Mouse (Mus musculus): Measurements from ENCODE around the gene Cacna2d3. TPM values are rescaled to one million over a fixed set of nuclear protein-coding genes. Genes with fewer than 3 reads are reported as not detected.

Gene Cacna2d3
- total RNA-seq (2014; fragmentation: Nextera tagmentation), result not detected in 2 replicates
- total RNA-seq (2017), result 0.11 and 0.41 TPM in 2 replicates
- not detected in 2 replicates for polyA plus RNA-seq (2012)

DNA sequence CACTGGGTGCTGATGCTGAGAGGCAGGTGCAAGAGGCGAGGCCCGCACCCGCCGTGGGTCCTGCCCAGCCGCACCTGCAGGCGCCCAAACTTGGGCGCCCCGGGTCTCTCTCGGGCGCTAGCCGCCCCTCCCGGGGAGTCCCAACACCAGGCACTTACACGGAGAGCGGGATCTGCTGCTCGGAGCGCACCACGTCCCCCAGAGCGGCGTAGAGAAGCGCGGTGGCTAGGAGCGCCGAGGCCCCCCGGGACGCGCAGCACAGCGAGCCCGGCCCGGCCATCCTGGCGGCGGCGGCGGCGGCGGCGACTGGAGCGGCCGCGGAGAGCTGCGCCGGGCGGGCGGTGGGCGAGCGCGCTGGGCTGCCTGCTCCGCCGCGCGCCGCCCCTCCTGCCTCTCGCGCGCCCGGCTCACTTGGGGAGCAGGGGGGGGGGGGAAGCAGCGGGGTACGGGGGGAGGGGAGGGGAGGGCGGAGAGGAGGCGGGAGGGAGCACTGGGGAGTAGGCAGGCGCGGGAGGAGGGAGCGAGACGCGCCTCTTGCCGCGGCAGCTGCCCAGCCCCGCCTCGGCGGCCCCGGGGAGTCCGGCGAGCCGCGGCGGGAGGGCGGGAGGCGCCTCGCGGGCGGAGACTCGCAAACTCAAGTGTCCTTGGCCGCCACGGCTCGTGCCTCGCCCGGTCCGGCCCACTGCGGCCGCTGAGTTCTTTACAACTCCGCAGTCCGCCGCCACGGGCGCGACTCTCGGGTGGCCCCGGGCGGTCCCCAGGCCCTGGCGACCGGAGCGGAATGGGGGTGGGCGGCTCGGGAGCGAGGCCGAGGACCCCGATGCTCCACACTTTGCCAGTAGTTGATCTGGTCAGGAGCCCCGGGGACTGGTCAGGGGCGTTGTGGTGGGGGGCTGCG is at the start of gene Cacna2d3:
Cacna2d3 (minus strand) TSS at position 377 of the 898 bp plus-strand sequence.
- TF ChIP-seq POLR2AphosphoS5 (IDR thresholded peaks at IDR 0.05; ENCODE audit: insufficient replicate concordance, low read depth, low read length), result no peak
- TF ChIP-seq CTCF (IDR thresholded peaks at IDR 0.05; ENCODE audit: low read depth, low read length), result no peak
- no peak for TF ChIP-seq TAL1 (conservative IDR thresholded peaks at IDR 0.05; ENCODE audit: low read depth, low read length)
- no peak for TF ChIP-seq GATA1 (IDR thresholded peaks at IDR 0.05; ENCODE audit: borderline replicate concordance, low read length)
- TF ChIP-seq GATA2 (IDR thresholded peaks at IDR 0.05; ENCODE audit: borderline replicate concordance, low read depth, low read length), result no peak
- no peak for ATAC-seq (ENCODE audit: extremely low read depth, insufficient number of reproducible peaks, low FRiP score, poor library complexity, severe bottlenecking)
- no peak within 1 kb of the TSS; the same call in 1 of the 2 replicates for H3K4me3 ChIP-seq (ENCODE audit: low read depth, low read length)
- H3K27me3 ChIP-seq (ENCODE audit: insufficient read depth, low read length), result no peaks in the 10 kb centered on the region
- DNase-seq (ENCODE audit: low spot score), result no peak
- peaks cover 49% of the 10 kb centered on the region for H3K9me3 ChIP-seq (replicated peaks)
- H3K36me3 ChIP-seq (replicated peaks), result no peaks in the 10 kb centered on the region
- H3K4me1 ChIP-seq (ENCODE audit: insufficient read depth, low read depth, low read length), result no peaks in the 10 kb centered on the region

DNA sequence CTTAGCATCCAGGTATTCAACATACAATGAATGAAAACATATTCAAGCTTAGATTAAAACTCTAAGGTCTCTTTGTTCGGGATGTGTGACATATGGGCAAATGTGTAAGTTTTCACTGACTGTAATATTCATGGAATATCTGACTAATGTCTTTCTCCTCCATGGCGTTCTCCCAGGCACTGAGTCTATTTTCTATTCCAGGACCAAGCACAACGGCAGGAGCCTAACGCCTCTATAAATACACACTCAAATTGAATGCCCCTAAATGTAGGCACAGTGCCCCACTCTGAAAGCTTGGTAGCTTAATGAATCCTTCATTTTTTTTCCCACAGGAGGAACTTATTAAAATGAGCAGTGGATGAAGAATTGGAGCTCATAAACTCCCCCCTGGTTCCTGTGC is 47.8 kb upstream of the Cacna2d3 start:
- H3K36me3 ChIP-seq (replicated peaks), result no peaks in the 10 kb centered on the region
- H3K4me3 ChIP-seq (ENCODE audit: low read depth, low read length), result no peak overlapping the region
- TF ChIP-seq GATA1 (IDR thresholded peaks at IDR 0.05; ENCODE audit: borderline replicate concordance, low read length) (no peak), TAL1 (conservative IDR thresholded peaks at IDR 0.05; ENCODE audit: low read depth, low read length) (no peak)
- H3K27me3 ChIP-seq (ENCODE audit: insufficient read depth, low read length), result no peaks in the 10 kb centered on the region
- ATAC-seq (ENCODE audit: extremely low read depth, insufficient number of reproducible peaks, low FRiP score, poor library complexity, severe bottlenecking), result no peak
- no peak for DNase-seq (ENCODE audit: low spot score)
- H3K9me3 ChIP-seq (replicated peaks), result peaks cover 27% of the 10 kb centered on the region
- H3K4me1 ChIP-seq (ENCODE audit: insufficient read depth, low read depth, low read length), result no peaks in the 10 kb centered on the region

DNA sequence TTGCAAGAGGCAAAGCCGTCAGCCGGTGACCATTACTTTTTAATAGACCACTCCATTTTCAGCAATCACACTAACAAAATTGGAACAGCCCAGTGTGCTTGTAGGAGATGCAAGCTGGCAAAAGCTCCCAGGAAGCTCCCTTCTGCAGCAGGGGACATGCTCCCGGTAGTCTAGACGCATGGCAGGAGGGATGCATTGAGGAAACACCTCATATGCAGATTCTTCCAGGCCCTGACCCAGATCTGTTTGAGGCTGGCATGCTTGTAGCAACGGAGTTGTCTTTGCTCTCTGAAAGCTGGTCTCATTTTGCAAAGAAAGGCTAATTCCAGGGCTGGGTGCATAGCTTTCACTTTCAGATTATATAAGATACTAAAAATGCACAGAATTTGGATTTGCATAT is 31.2 kb upstream of the Cacna2d3 start:
- no peaks in the 10 kb centered on the region for H3K36me3 ChIP-seq (replicated peaks)
- H3K27me3 ChIP-seq (ENCODE audit: insufficient read depth, low read length), result no peaks in the 10 kb centered on the region
- no peak for DNase-seq (ENCODE audit: low spot score)
- no peak for TF ChIP-seq POLR2AphosphoS5 (IDR thresholded peaks at IDR 0.05; ENCODE audit: insufficient replicate concordance, low read depth, low read length)
- no peak for TF ChIP-seq GATA2 (IDR thresholded peaks at IDR 0.05; ENCODE audit: borderline replicate concordance, low read depth, low read length)
- TF ChIP-seq GATA1 (IDR thresholded peaks at IDR 0.05; ENCODE audit: borderline replicate concordance, low read length), result no peak
- no peak for TF ChIP-seq TAL1 (conservative IDR thresholded peaks at IDR 0.05; ENCODE audit: low read depth, low read length)
- TF ChIP-seq CTCF (IDR thresholded peaks at IDR 0.05; ENCODE audit: low read depth, low read length), result no peak
- ATAC-seq (ENCODE audit: extremely low read depth, insufficient number of reproducible peaks, low FRiP score, poor library complexity, severe bottlenecking), result no peak
- no peak overlapping the region for H3K4me3 ChIP-seq (ENCODE audit: low read depth, low read length)
- H3K9me3 ChIP-seq (replicated peaks), result peaks cover 25% of the 10 kb centered on the region
- H3K4me1 ChIP-seq (ENCODE audit: insufficient read depth, low read depth, low read length), result no peaks in the 10 kb centered on the region

DNA sequence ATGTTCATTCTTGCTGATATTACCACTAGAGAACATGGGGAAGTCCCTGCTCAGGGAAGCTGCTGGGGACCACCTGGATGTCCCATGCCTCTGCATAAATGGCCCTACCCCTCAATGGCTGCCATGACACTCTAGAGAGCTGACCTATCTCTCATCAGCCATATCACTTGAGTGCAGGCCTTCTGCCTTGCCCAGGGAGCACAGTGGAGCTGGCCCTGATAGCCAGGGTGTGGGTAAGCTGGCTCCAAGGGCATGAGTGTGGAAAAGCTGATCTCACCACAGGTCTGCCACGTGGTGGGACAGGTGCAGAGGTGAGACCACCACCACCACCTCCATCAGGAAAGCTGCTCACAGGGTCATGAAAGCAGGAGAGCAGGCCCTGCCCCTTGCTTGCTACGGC is 17.1 kb upstream of the Cacna2d3 start:
- no peak for TF ChIP-seq TAL1 (conservative IDR thresholded peaks at IDR 0.05; ENCODE audit: low read depth, low read length)
- no peak for TF ChIP-seq POLR2AphosphoS5 (IDR thresholded peaks at IDR 0.05; ENCODE audit: insufficient replicate concordance, low read depth, low read length)
- TF ChIP-seq GATA2 (IDR thresholded peaks at IDR 0.05; ENCODE audit: borderline replicate concordance, low read depth, low read length), result no peak
- TF ChIP-seq GATA1 (IDR thresholded peaks at IDR 0.05; ENCODE audit: borderline replicate concordance, low read length), result no peak
- TF ChIP-seq CTCF (IDR thresholded peaks at IDR 0.05; ENCODE audit: low read depth, low read length), result no peak
- ATAC-seq (ENCODE audit: extremely low read depth, insufficient number of reproducible peaks, low FRiP score, poor library complexity, severe bottlenecking), result no peak
- no peak for DNase-seq (ENCODE audit: low spot score)
- H3K4me3 ChIP-seq (ENCODE audit: low read depth, low read length), result no peak overlapping the region
- H3K4me1 ChIP-seq (ENCODE audit: insufficient read depth, low read depth, low read length), result no peaks in the 10 kb centered on the region
- H3K27me3 ChIP-seq (ENCODE audit: insufficient read depth, low read length), result no peaks in the 10 kb centered on the region
- no peaks in the 10 kb centered on the region for H3K36me3 ChIP-seq (replicated peaks)
- peaks cover 39% of the 10 kb centered on the region for H3K9me3 ChIP-seq (replicated peaks)

DNA sequence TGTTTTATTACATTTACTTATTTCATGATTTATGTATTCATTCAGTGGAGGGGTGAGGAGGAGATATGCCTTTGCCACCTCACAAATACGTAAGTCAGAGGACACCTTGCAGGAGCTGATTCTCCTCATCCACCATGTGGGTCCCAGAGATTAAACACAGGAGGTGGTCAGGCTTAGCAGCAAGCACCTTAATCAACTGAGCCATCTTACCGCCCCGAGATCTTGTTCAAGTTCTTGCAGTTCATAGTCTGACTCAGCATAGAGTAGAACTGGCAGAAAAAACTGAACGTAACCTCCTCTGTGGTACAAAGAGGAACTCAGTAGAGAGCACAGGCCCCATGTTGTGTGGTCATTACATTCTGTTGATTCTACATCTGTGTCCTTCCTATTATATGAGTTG is 8.6 kb upstream of the Cacna2d3 start:
- no peak for TF ChIP-seq GATA1 (IDR thresholded peaks at IDR 0.05; ENCODE audit: borderline replicate concordance, low read length)
- no peak for TF ChIP-seq TAL1 (conservative IDR thresholded peaks at IDR 0.05; ENCODE audit: low read depth, low read length)
- TF ChIP-seq CTCF (IDR thresholded peaks at IDR 0.05; ENCODE audit: low read depth, low read length), result no peak
- TF ChIP-seq GATA2 (IDR thresholded peaks at IDR 0.05; ENCODE audit: borderline replicate concordance, low read depth, low read length), result no peak
- TF ChIP-seq POLR2AphosphoS5 (IDR thresholded peaks at IDR 0.05; ENCODE audit: insufficient replicate concordance, low read depth, low read length), result no peak
- Histone ChIP-seq H3K36me3 (replicated peaks) (no peaks in the 10 kb centered on the region), H3K4me1 (ENCODE audit: insufficient read depth, low read depth, low read length) (no peaks in the 10 kb centered on the region), H3K9me3 (replicated peaks) (peaks cover 30% of the 10 kb centered on the region), H3K27me3 (ENCODE audit: insufficient read depth, low read length) (no peaks in the 10 kb centered on the region), H3K4me3 (ENCODE audit: low read depth, low read length) (no peak overlapping the region)
- ATAC-seq (ENCODE audit: extremely low read depth, insufficient number of reproducible peaks, low FRiP score, poor library complexity, severe bottlenecking), result no peak
- DNase-seq (ENCODE audit: low spot score), result no peak

DNA sequence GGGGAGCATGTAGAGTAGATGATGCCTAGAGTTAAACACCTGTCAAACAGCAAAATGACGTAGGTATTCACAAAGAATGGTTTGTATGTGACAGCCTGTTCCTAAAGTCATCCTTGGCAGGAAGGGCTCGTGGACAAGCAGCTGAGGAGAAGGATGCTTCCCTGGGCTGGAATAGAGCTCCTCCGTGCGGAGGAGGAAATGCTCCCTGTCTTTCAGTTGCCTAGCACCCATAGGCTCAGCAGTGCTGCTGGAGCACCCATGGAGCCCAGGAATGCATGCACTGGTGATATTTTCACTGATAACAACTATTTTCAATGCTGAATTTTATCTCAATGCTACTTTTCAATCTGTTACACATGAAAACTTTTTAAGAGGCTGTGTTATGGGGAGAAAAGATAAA is 7.3 kb upstream of the Cacna2d3 start:
- H3K9me3 ChIP-seq (replicated peaks), result peaks cover 30% of the 10 kb centered on the region
- TF ChIP-seq GATA2 (IDR thresholded peaks at IDR 0.05; ENCODE audit: borderline replicate concordance, low read depth, low read length) (no peak), POLR2AphosphoS5 (IDR thresholded peaks at IDR 0.05; ENCODE audit: insufficient replicate concordance, low read depth, low read length) (no peak), GATA1 (IDR thresholded peaks at IDR 0.05; ENCODE audit: borderline replicate concordance, low read length) (no peak), TAL1 (conservative IDR thresholded peaks at IDR 0.05; ENCODE audit: low read depth, low read length) (no peak), CTCF (IDR thresholded peaks at IDR 0.05; ENCODE audit: low read depth, low read length) (no peak)
- no peak for ATAC-seq (ENCODE audit: extremely low read depth, insufficient number of reproducible peaks, low FRiP score, poor library complexity, severe bottlenecking)

More for the DNA sequence above, 7.3 kb upstream of the Cacna2d3 start:
- Histone ChIP-seq H3K27me3 (ENCODE audit: insufficient read depth, low read length) (no peaks in the 10 kb centered on the region), H3K36me3 (replicated peaks) (no peaks in the 10 kb centered on the region), H3K4me1 (ENCODE audit: insufficient read depth, low read depth, low read length) (no peaks in the 10 kb centered on the region), H3K4me3 (ENCODE audit: low read depth, low read length) (no peak overlapping the region)
- no peak for DNase-seq (ENCODE audit: low spot score)

Data from G1E (cell line).